Mouse (Mus musculus): ENCODE measurements around the gene Runx3. TPM values are rescaled to one million over a fixed set of nuclear protein-coding genes. Genes with fewer than 3 reads are reported as not detected.

Runx3 gene
- 0.05 TPM in 1 of 2 replicates, not detected in the other for polyA plus RNA-seq (2016; fragmentation: Nextera tagmentation; extraction: Ambion mirVana)

GRCm38 (mm10) chr4:135120342-135121100 is at the start of gene Runx3:
Gene Runx3, plus strand, starts transcription at chr4:135120652.
- Histone ChIP-seq H3K27me3 (0 out of 2 replicates have a peak, but pooled peaks cover 2% of the 10 kb centered on the region), H3K4me3 (no peak within 1 kb of the TSS), H3K27ac (replicated peaks) (no peak within 1 kb of the TSS), H3K9me3 (no peaks in the 10 kb centered on the region), H3K4me2 (replicated peaks) (no peak within 1 kb of the TSS), H3K36me3 (no peaks in the 10 kb centered on the region), H3K9ac (replicated peaks) (no peak within 1 kb of the TSS), H3K4me1 (no peaks in the 10 kb centered on the region; the same call in 1 of the 2 replicates)
- no peak for ATAC-seq (ENCODE audit: low FRiP score, low read depth)
- 82% methylated on average over 18 of the region's 18 CpGs for WGBS

GRCm38 (mm10) chr4:135072671-135073070 is 47.8 kb upstream of the Runx3 start:
- H3K4me1 ChIP-seq, result no peaks in the 10 kb centered on the region
- no peak overlapping the region for H3K27ac ChIP-seq (replicated peaks)
- H3K36me3 ChIP-seq, result no peaks in the 10 kb centered on the region
- 90% methylated on average over 6 of the region's 6 CpGs for WGBS
- no peak overlapping the region for H3K9ac ChIP-seq (replicated peaks)
- H3K4me3 ChIP-seq, result no peak overlapping the region
- no peak for ATAC-seq (ENCODE audit: low FRiP score, low read depth)
- no peak overlapping the region for H3K4me2 ChIP-seq (replicated peaks)
- no peaks in the 10 kb centered on the region; the same call in 1 of the 2 replicates for H3K27me3 ChIP-seq
- no peaks in the 10 kb centered on the region for H3K9me3 ChIP-seq

GRCm38 (mm10) chr4:135073523-135073922 is 46.9 kb upstream of the Runx3 start:
- WGBS, result 73% methylated on average over 10 of the region's 10 CpGs
- no peaks in the 10 kb centered on the region for H3K36me3 ChIP-seq
- no peaks in the 10 kb centered on the region for H3K4me1 ChIP-seq
- no peak overlapping the region for H3K4me3 ChIP-seq
- no peak overlapping the region for H3K4me2 ChIP-seq (replicated peaks)
- ATAC-seq (ENCODE audit: low FRiP score, low read depth), result no peak
- H3K27me3 ChIP-seq, result no peaks in the 10 kb centered on the region; the same call in 1 of the 2 replicates
- no peak overlapping the region for H3K27ac ChIP-seq (replicated peaks)
- no peak overlapping the region for H3K9ac ChIP-seq (replicated peaks)
- H3K9me3 ChIP-seq, result no peaks in the 10 kb centered on the region

GRCm38 (mm10) chr4:135074646-135075045 is 45.8 kb upstream of the Runx3 start:
- 77% methylated on average over 4 of the region's 4 CpGs for WGBS
- H3K9ac ChIP-seq (replicated peaks), result no peak overlapping the region
- peaks cover 2% of the 10 kb centered on the region for H3K4me1 ChIP-seq
- no peak overlapping the region for H3K4me3 ChIP-seq
- no peak for ATAC-seq (ENCODE audit: low FRiP score, low read depth)
- no peaks in the 10 kb centered on the region; the same call in 1 of the 2 replicates for H3K27me3 ChIP-seq
- no peaks in the 10 kb centered on the region for H3K36me3 ChIP-seq
- H3K9me3 ChIP-seq, result no peaks in the 10 kb centered on the region
- H3K27ac ChIP-seq (replicated peaks), result no peak overlapping the region
- no peak overlapping the region for H3K4me2 ChIP-seq (replicated peaks)

- Histone ChIP-seq H3K4me1 (peaks cover 9% of the 10 kb centered on the region), H3K4me2 (replicated peaks) (no peak overlapping the region), H3K36me3 (no peaks in the 10 kb centered on the region), H3K27me3 (no peaks in the 10 kb centered on the region; the same call in 1 of the 2 replicates), H3K27ac (replicated peaks) (no peak overlapping the region), H3K4me3 (no peak overlapping the region), H3K9me3 (no peaks in the 10 kb centered on the region), H3K9ac (replicated peaks) (no peak overlapping the region)
- ATAC-seq (ENCODE audit: low FRiP score, low read depth), result no peak
- 95% methylated on average over 6 of the region's 6 CpGs for WGBS
These were observed 45.1 kb upstream of the Runx3 start for GRCm38 (mm10) chr4:135075360-135075759.

- Histone ChIP-seq H3K27ac (replicated peaks) (no peak overlapping the region), H3K9ac (replicated peaks) (no peak overlapping the region), H3K9me3 (no peaks in the 10 kb centered on the region), H3K4me3 (no peak overlapping the region), H3K4me1 (peaks cover 13% of the 10 kb centered on the region), H3K36me3 (no peaks in the 10 kb centered on the region), H3K27me3 (peaks cover 2% of the 10 kb centered on the region; the same call in 1 of the 2 replicates), H3K4me2 (replicated peaks) (no peak overlapping the region)
- 88% methylated on average over 5 of the region's 5 CpGs for WGBS
- no peak for ATAC-seq (ENCODE audit: low FRiP score, low read depth)
These were observed 43.8 kb upstream of the Runx3 start for GRCm38 (mm10) chr4:135076611-135077010.

- Histone ChIP-seq H3K4me2 (replicated peaks) (no peak overlapping the region), H3K9me3 (no peaks in the 10 kb centered on the region), H3K27ac (replicated peaks) (no peak overlapping the region), H3K9ac (replicated peaks) (no peak overlapping the region), H3K4me3 (no peak overlapping the region), H3K27me3 (peaks cover 8% of the 10 kb centered on the region), H3K4me1 (peaks cover 13% of the 10 kb centered on the region), H3K36me3 (no peaks in the 10 kb centered on the region)
- no peak for ATAC-seq (ENCODE audit: low FRiP score, low read depth)
- 83% methylated on average over 9 of the region's 9 CpGs for WGBS
These were observed 43.3 kb upstream of the Runx3 start for GRCm38 (mm10) chr4:135077196-135077595.

GRCm38 (mm10) chr4:135079859-135080640 is 40.4 kb upstream of the Runx3 start:
- Histone ChIP-seq H3K9me3 (no peaks in the 10 kb centered on the region), H3K4me1 (peaks cover 13% of the 10 kb centered on the region), H3K4me3 (no peak overlapping the region), H3K27ac (replicated peaks) (no peak overlapping the region), H3K36me3 (no peaks in the 10 kb centered on the region), H3K27me3 (peaks cover 10% of the 10 kb centered on the region; the same call in 1 of the 2 replicates), H3K9ac (replicated peaks) (no peak overlapping the region), H3K4me2 (replicated peaks) (no peak overlapping the region)
- WGBS, result 52% methylated on average over 23 of the region's 23 CpGs
- ATAC-seq (ENCODE audit: low FRiP score, low read depth), result no peak

- Histone ChIP-seq H3K4me1 (peaks cover 13% of the 10 kb centered on the region), H3K9me3 (no peaks in the 10 kb centered on the region), H3K4me3 (no peak overlapping the region), H3K36me3 (no peaks in the 10 kb centered on the region), H3K4me2 (replicated peaks) (no peak overlapping the region), H3K27me3 (peaks cover 10% of the 10 kb centered on the region; the same call in 1 of the 2 replicates), H3K27ac (replicated peaks) (no peak overlapping the region), H3K9ac (replicated peaks) (no peak overlapping the region)
- WGBS, result 55% methylated on average over 7 of the region's 7 CpGs
- ATAC-seq (ENCODE audit: low FRiP score, low read depth), result no peak
These were observed 39.9 kb upstream of the Runx3 start for GRCm38 (mm10) chr4:135080641-135080920.

- Histone ChIP-seq H3K27me3 (peaks cover 10% of the 10 kb centered on the region; the same call in 1 of the 2 replicates), H3K9me3 (no peaks in the 10 kb centered on the region), H3K4me1 (peaks cover 13% of the 10 kb centered on the region), H3K9ac (replicated peaks) (no peak overlapping the region), H3K36me3 (no peaks in the 10 kb centered on the region), H3K4me2 (replicated peaks) (no peak overlapping the region), H3K4me3 (no peak overlapping the region), H3K27ac (replicated peaks) (no peak overlapping the region)
- ATAC-seq (ENCODE audit: low FRiP score, low read depth), result no peak
- 81% methylated on average over 6 of the region's 6 CpGs for WGBS
These were observed 37.4 kb upstream of the Runx3 start for GRCm38 (mm10) chr4:135083089-135083488.

- H3K36me3 ChIP-seq, result no peaks in the 10 kb centered on the region
- H3K4me3 ChIP-seq, result no peak overlapping the region
- H3K27me3 ChIP-seq, result peaks cover 10% of the 10 kb centered on the region; the same call in 1 of the 2 replicates
- peaks cover 4% of the 10 kb centered on the region for H3K4me1 ChIP-seq
- H3K9ac ChIP-seq (replicated peaks), result no peak overlapping the region
- no peaks in the 10 kb centered on the region for H3K9me3 ChIP-seq
- H3K27ac ChIP-seq (replicated peaks), result no peak overlapping the region
- no peak for ATAC-seq (ENCODE audit: low FRiP score, low read depth)
- WGBS, result 77% methylated on average over 13 of the region's 13 CpGs
- no peak overlapping the region for H3K4me2 ChIP-seq (replicated peaks)
These were observed 35.2 kb upstream of the Runx3 start for GRCm38 (mm10) chr4:135085077-135085853.

All from midbrain, embryonic 12.5 days (tissue).